8 mouse cellular contexts compared by ENCODE assay signal in the genomic region with DNA sequence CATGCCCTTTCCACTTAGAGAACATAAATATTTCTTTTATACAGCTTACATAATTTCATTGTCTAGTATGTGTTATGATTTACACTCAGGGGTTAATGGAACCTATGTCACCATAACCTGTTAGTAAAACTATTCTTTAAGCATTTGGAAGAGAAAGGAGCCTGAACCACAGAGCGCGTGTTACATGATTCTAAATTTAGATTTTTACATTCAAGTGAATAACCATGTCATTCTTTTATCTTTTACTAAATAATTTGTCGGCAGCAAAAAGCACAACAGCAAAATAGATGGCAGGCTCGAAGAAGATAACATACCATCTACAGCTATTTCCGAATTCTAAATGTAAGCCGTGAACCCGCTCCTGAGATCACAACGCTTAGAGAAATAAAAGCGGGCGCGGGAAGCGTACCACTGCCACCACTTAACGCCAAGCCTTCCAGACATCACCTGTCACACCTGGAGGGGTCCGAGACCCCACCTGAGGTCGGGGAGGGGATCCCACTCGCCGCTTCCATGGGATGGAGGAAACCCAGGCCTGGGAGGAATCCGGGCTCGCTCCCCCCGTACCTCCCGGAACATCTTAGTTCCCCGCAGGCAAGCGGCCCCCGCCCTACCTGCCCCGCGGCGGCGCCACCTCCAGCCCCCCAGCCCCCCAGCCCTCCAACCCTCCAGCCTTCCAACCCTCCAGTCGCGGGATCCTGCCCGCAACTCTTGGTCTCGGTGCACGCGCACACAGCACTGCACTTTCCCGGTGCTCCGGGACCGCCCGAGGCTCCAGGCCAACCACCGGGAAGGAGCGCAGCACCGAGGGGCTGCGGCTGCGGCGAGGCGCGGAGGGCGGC. TPM values are rescaled to one million over a fixed set of nuclear protein-coding genes. Genes with fewer than 3 reads are reported as not detected.
DNase-seq lines count a peak whose midpoint lies in the region; ATAC-seq and TF ChIP-seq lines count a peak whose summit lies in the region.

No protein-coding gene starts in this region.

- peak; percentile 71 for ATAC-seq in neural tube, embryonic 11.5 days (ENCODE audit: insufficient read depth, low FRiP score, low TSS enrichment)
- ATAC-seq in embryonic facial prominence, embryonic 15.5 days (ENCODE audit: insufficient number of reproducible peaks, low FRiP score, low TSS enrichment, low read depth) = peak; percentile 67

- H3K27me3 ChIP-seq in neural tube, embryonic 11.5 days (ENCODE audit: control insufficient read depth, insufficient read depth, low read length) = no peaks in the 10 kb centered on the region
- peaks cover 12% of the 10 kb centered on the region; the same call in 1 of the 2 replicates for H3K27me3 ChIP-seq in embryonic facial prominence, embryonic 15.5 days
- H3K27me3 ChIP-seq in limb, embryonic 10.5 days (ENCODE audit: low read depth, poor library complexity, severe bottlenecking) = peaks cover 26% of the 10 kb centered on the region

- H3K4me3 ChIP-seq in neural tube, embryonic 11.5 days (ENCODE audit: low read depth, low read length) = peak overlapping the region; percentile 73
- peak overlapping the region; percentile 76 for H3K4me3 ChIP-seq in embryonic facial prominence, embryonic 15.5 days (replicated peaks)
- peak overlapping the region; percentile 84 for H3K4me3 ChIP-seq in limb, embryonic 10.5 days
- peak overlapping the region; percentile 71 for H3K4me3 ChIP-seq in olfactory bulb, adult 2 months (ENCODE audit: insufficient read depth, low read depth, low read length)

- peak overlapping the region; percentile 58 for H3K9ac ChIP-seq in neural tube, embryonic 11.5 days (ENCODE audit: low read length)
- H3K9ac ChIP-seq in embryonic facial prominence, embryonic 15.5 days = peak overlapping the region; percentile 72

- 5% methylated on average over 33 of the region's 47 CpGs for WGBS in neural tube, embryonic 11.5 days
- WGBS in embryonic facial prominence, embryonic 15.5 days = 2% methylated on average over 47 of the region's 47 CpGs
- 4% methylated on average over 45 of the region's 47 CpGs for WGBS in limb, embryonic 10.5 days
- WGBS in olfactory bulb, adult 2 months = 3% methylated on average over 47 of the region's 47 CpGs

- H3K4me1 ChIP-seq in neural tube, embryonic 11.5 days (ENCODE audit: control insufficient read depth, insufficient read depth, low read length) = no peaks in the 10 kb centered on the region
- H3K4me1 ChIP-seq in embryonic facial prominence, embryonic 15.5 days = peaks cover 8% of the 10 kb centered on the region
- peaks cover 15% of the 10 kb centered on the region for H3K4me1 ChIP-seq in limb, embryonic 10.5 days
- H3K4me1 ChIP-seq in olfactory bulb, adult 2 months (ENCODE audit: control insufficient read depth, insufficient read depth, low read length) = peaks cover 2% of the 10 kb centered on the region; the same call in 1 of the 2 replicates

- H3K4me2 ChIP-seq in neural tube, embryonic 11.5 days (ENCODE audit: low read depth) = peak overlapping the region; percentile 94
- H3K4me2 ChIP-seq in embryonic facial prominence, embryonic 15.5 days (replicated peaks) = peak overlapping the region; percentile 94

- no peak for TF ChIP-seq CTCF in olfactory bulb, adult 2 months (IDR thresholded peaks at IDR 0.05; ENCODE audit: insufficient read depth, low read depth, low read length)

- peak; percentile 50 for DNase-seq in cerebellum, adult 9-10 months
- DNase-seq in cerebellum, postnatal 4 days (ENCODE audit: low spot score in 2 of 2) = no peak
- DNase-seq in neural tube, embryonic 11.5 days (ENCODE audit: low spot score) = no peak
- DNase-seq in neural tube, embryonic 10.5 days (ENCODE audit: extremely low spot score, low spot score) = no peak
- no peak for DNase-seq in limb, embryonic 10.5 days (ENCODE audit: low spot score)
- DNase-seq in layer of hippocampus, postnatal 25 days (ENCODE audit: extremely low spot score in 1 of 2, low spot score in 1 of 2) = no peak

- no peaks in the 10 kb centered on the region for H3K9me3 ChIP-seq in neural tube, embryonic 11.5 days (ENCODE audit: control insufficient read depth, low read length)
- no peaks in the 10 kb centered on the region for H3K9me3 ChIP-seq in embryonic facial prominence, embryonic 15.5 days (replicated peaks)
- H3K9me3 ChIP-seq in limb, embryonic 10.5 days (replicated peaks) = no peaks in the 10 kb centered on the region

- no peak overlapping the region for H3K27ac ChIP-seq in neural tube, embryonic 11.5 days (ENCODE audit: low read depth, low read length)
- H3K27ac ChIP-seq in embryonic facial prominence, embryonic 15.5 days (replicated peaks) = no peak overlapping the region
- peak overlapping the region; percentile 89 for H3K27ac ChIP-seq in limb, embryonic 10.5 days
- no peak overlapping the region for H3K27ac ChIP-seq in olfactory bulb, adult 2 months (ENCODE audit: insufficient read depth, low read depth, low read length)

- no peaks in the 10 kb centered on the region for H3K36me3 ChIP-seq in neural tube, embryonic 11.5 days (ENCODE audit: control insufficient read depth, insufficient read depth, low read length)
- H3K36me3 ChIP-seq in embryonic facial prominence, embryonic 15.5 days = no peaks in the 10 kb centered on the region
- H3K36me3 ChIP-seq in limb, embryonic 10.5 days = no peaks in the 10 kb centered on the region

- no peak for TF ChIP-seq POLR2A in olfactory bulb, adult 2 months (IDR thresholded peaks at IDR 0.05; ENCODE audit: insufficient read depth, low read depth, low read length)

RNA-seq across cellular contexts. Expression of a gene that starts 0.6 kb away (rescaled TPM):
- 3.1 and 4.5 TPM in 2 replicates for polyA plus RNA-seq in neural tube, embryonic 11.5 days (2014; fragmentation: Nextera tagmentation; extraction: Ambion mirVana)
- 4.2 and 6.1 TPM in 2 replicates for polyA plus RNA-seq in embryonic facial prominence, embryonic 15.5 days (2015; fragmentation: Nextera tagmentation; extraction: Ambion mirVana)
- 3.0 and 4.2 TPM in 2 replicates for polyA plus RNA-seq in limb, embryonic 10.5 days (2016; fragmentation: Nextera tagmentation; extraction: Ambion mirVana)
- not detected in 2 replicates for polyA plus RNA-seq in olfactory bulb, adult 2 months (2012; ENCODE audit: insufficient read depth, insufficient read length, low replicate concordance, missing spikeins)
- 10 to 100 TPM; 24.7 to 28.0 TPM for total RNA-seq in layer of hippocampus, postnatal 25 days (2021)
